Mouse (Mus musculus) C2C12 (cell line): ENCODE measurements around the gene Wdr83.

Experiments used
- CTCF ChIP-seq: IDR thresholded peaks from one replicate; pipeline ENCODE4 v1.5.1; 2011; ENCODE audit not compliant: control insufficient read depth, insufficient read depth, insufficient read length
- MYOG ChIP-seq: IDR thresholded peaks from one replicate; pipeline ENCODE4 v1.6.1; 2011; ENCODE audit not compliant: control insufficient read depth, insufficient read length; ENCODE audit errors: extremely low read depth

GRCm38 (mm10) chr8:85026670-85027515 is 54.2 kb downstream of the Wdr83 start, which contains the start of gene Trir:
- TF ChIP-seq MYOG (no peak), CTCF (no peak)
